Mouse (Mus musculus): Measurements from ENCODE around the gene Gm21876. TPM values are rescaled to one million over a fixed set of nuclear protein-coding genes. Genes with fewer than 3 reads are reported as not detected.
"Not testable (repeated sequence)": the region's sequence is repeated elsewhere in the genome, so short reads cannot be mapped to it uniquely, and the experiment has no call there.

Gm21876 gene
- not detected for total RNA-seq (2021)
- long read RNA-seq, experiment 1, result 0 reads
- long read RNA-seq, experiment 2, result 0 reads

GRCm38 (mm10) chrX:21175553-21175952, at the start of gene Gm21876:
Gene Gm21876, minus strand, starts transcription at chrX:21175653.
- no peak for DNase-seq (ENCODE audit: low spot score in 2 of 2)

GRCm38 (mm10) chrX:21220422-21220821, 45.0 kb upstream of the Gm21876 start:
- no peak for DNase-seq (ENCODE audit: low spot score in 2 of 2)

- not testable (repeated sequence) for DNase-seq (ENCODE audit: low spot score in 2 of 2)
Measured at GRCm38 (mm10) chrX:21146675-21147074, 28.8 kb downstream of the Gm21876 start.

Other genes starting within 250 kb of the Gm21876 start
- gene Cfp, start 244.1 kb downstream of the Gm21876 start, total RNA-seq (2021), result 10 to 100 TPM; 12.1 to 12.8 TPM
- gene Elk1, start 225.0 kb downstream of the Gm21876 start, total RNA-seq (2021), result 10 to 100 TPM; 49.1 to 58.4 TPM
- 10 to 100 TPM; 13.7 to 14.7 TPM for gene Uxt, start 213.6 kb downstream of the Gm21876 start, total RNA-seq (2021)
- 1 to 10 TPM; 7.8 to 8.5 TPM for gene Zfp182, start 113.3 kb downstream of the Gm21876 start, total RNA-seq (2021)
- gene Spaca5, start 107.2 kb downstream of the Gm21876 start, total RNA-seq (2021), result not detected
- gene Zfp300, start 86.1 kb downstream of the Gm21876 start, total RNA-seq (2021), result 1 to 10 TPM; 3.2 to 4.8 TPM
- not detected for gene Ssxa1, start 59.8 kb downstream of the Gm21876 start, total RNA-seq (2021)